Mouse (Mus musculus) brain, embryonic 14.5 days (tissue): Measurements from ENCODE around the gene Cd55b.

ENCODE experiments used
- CTCF ChIP-seq: fragments of 200-500 bp; IDR thresholded peaks from 2 replicates; pipeline ENCODE4 v1.5.1; 2012; ENCODE audit warnings: inconsistent platforms, mild to moderate bottlenecking, moderate library complexity, borderline replicate concordance; ENCODE audit not compliant: insufficient read depth, insufficient read length; ENCODE audit errors: extremely low read depth
- POLR2A ChIP-seq: fragments of 200-500 bp; IDR thresholded peaks from 2 replicates; pipeline ENCODE4 v1.6.1; 2012; ENCODE audit warnings: mild to moderate bottlenecking, inconsistent platforms, borderline replicate concordance; ENCODE audit not compliant: poor library complexity, insufficient read depth, insufficient read length, severe bottlenecking; ENCODE audit errors: extremely low read depth

GRCm38 (mm10) chr1:130373398-130374083 lies 49.3 kb downstream of the Cd55b start:
- TF ChIP-seq POLR2A (no peak), CTCF (no peak)
